Mouse (Mus musculus) E14TG2a.4 (cell line): ENCODE data around the gene Krtap9-3.

Experiments used
- CTCF ChIP-seq: conservative IDR thresholded peaks from 2 replicates; pipeline ENCODE4 v1.5.1; 2014; ENCODE audit warnings: low read length
- NANOG ChIP-seq: IDR thresholded peaks from 2 replicates; pipeline ENCODE4 v1.6.1; 2014; ENCODE audit warnings: borderline replicate concordance, low read length, mixed read lengths
- POU5F1 ChIP-seq: IDR thresholded peaks from 2 replicates; pipeline ENCODE4 v1.6.1; 2014; ENCODE audit warnings: low read length, borderline replicate concordance

GRCm38 (mm10) chr11:99556753-99557152 lies 41.2 kb downstream of the Krtap9-3 start, which contains the start of gene Krtap3-2:
- no peak for TF ChIP-seq CTCF
- TF ChIP-seq NANOG = no peak
- no peak for TF ChIP-seq POU5F1
